Mouse (Mus musculus) heart, embryonic 16.5 days (tissue): ENCODE data around the gene Sh3gl1. TPM values are rescaled to one million over a fixed set of nuclear protein-coding genes. Genes with fewer than 3 reads are reported as not detected.

Experiments used
- ATAC-seq: fragments of 200-750 bp; cut with Nextera tagmentation; replicated peaks from 2 replicates; pipeline ENCODE4 v1.8.0; 2017; ENCODE audit warnings: moderate number of reproducible peaks; ENCODE audit not compliant: insufficient read depth, low FRiP score; ENCODE audit errors: extremely low read depth
- H3K27ac ChIP-seq: fragments of 300-500 bp; sonication (generic); 2 replicates; pipeline ENCODE4 v1.5.1; 2014; ENCODE audit warnings: mild to moderate bottlenecking, low read length, control low read depth, moderate library complexity
- H3K27me3 ChIP-seq: fragments of 300-500 bp; sonication (generic); 2 replicates; pipeline ENCODE4 v1.6.1; 2014; ENCODE audit warnings: low read length, mixed read lengths; ENCODE audit not compliant: control insufficient read depth, insufficient read depth
- H3K36me3 ChIP-seq: fragments of 300-500 bp; sonication (generic); 2 replicates; pipeline ENCODE4 v1.6.1; 2014; ENCODE audit not compliant: control insufficient read depth, insufficient read depth
- H3K4me1 ChIP-seq: fragments of 300-500 bp; sonication (generic); 2 replicates; pipeline ENCODE4 v1.6.1; 2014; ENCODE audit warnings: low read length, mixed read lengths; ENCODE audit not compliant: control insufficient read depth, insufficient read depth
- H3K4me2 ChIP-seq: fragments of 300-500 bp; sonication (generic); 2 replicates; pipeline ENCODE4 v1.6.1; 2014; ENCODE audit warnings: low read depth, mild to moderate bottlenecking, control low read depth, low read length
- H3K4me3 ChIP-seq: fragments of 300-500 bp; sonication (generic); 2 replicates; pipeline ENCODE4 v1.5.1; 2014; ENCODE audit warnings: mild to moderate bottlenecking, control low read depth, low read length
- H3K9ac ChIP-seq: fragments of 300-500 bp; sonication (generic); 2 replicates; pipeline ENCODE4 v1.6.1; 2014; ENCODE audit warnings: low read length, control low read depth
- H3K9me3 ChIP-seq: fragments of 300-500 bp; sonication (generic); replicated peaks from 2 replicates; pipeline ENCODE4 v1.6.1; 2016; ENCODE audit warnings: low read length; ENCODE audit not compliant: control insufficient read depth
- WGBS: fragments of 180-500 bp; shearing (Covaris S2); extraction: QIAGEN DNeasy Blood & Tissue Kit; methylation state at CpG from one replicate; pipeline ENCODE4 v1.1.7; 2014; 5-methylcytosine and 5-hydroxymethylcytosine counted together
- polyA plus RNA-seq: library from polyadenylated mRNA; unstranded; fragments of >200 nt; fragmentation: Nextera tagmentation; extraction: Ambion mirVana; gene quantifications from 2 replicates; pipeline ENCODE4 v1.2.1, GENCODE M21; 2015

The Sh3gl1 gene
- polyA plus RNA-seq, 1 experiment from 2014 or later = 81.1 TPM

GRCm38 (mm10) chr17:56009962-56010240, 26.5 kb downstream of the Sh3gl1 start:
- H3K27me3 ChIP-seq = no peaks in the 10 kb centered on the region
- H3K36me3 ChIP-seq = peaks cover 17% of the 10 kb centered on the region
- no peak for ATAC-seq
- peak overlapping the region; percentile 91 for H3K4me2 ChIP-seq
- WGBS = 40% methylated on average over 2 of the region's 2 CpGs
- no peaks in the 10 kb centered on the region for H3K9me3 ChIP-seq
- H3K9ac ChIP-seq = peak overlapping the region; percentile 85
- no peak overlapping the region for H3K27ac ChIP-seq
- peaks cover 18% of the 10 kb centered on the region for H3K4me1 ChIP-seq
- peak overlapping the region; percentile 89 for H3K4me3 ChIP-seq

DNA sequence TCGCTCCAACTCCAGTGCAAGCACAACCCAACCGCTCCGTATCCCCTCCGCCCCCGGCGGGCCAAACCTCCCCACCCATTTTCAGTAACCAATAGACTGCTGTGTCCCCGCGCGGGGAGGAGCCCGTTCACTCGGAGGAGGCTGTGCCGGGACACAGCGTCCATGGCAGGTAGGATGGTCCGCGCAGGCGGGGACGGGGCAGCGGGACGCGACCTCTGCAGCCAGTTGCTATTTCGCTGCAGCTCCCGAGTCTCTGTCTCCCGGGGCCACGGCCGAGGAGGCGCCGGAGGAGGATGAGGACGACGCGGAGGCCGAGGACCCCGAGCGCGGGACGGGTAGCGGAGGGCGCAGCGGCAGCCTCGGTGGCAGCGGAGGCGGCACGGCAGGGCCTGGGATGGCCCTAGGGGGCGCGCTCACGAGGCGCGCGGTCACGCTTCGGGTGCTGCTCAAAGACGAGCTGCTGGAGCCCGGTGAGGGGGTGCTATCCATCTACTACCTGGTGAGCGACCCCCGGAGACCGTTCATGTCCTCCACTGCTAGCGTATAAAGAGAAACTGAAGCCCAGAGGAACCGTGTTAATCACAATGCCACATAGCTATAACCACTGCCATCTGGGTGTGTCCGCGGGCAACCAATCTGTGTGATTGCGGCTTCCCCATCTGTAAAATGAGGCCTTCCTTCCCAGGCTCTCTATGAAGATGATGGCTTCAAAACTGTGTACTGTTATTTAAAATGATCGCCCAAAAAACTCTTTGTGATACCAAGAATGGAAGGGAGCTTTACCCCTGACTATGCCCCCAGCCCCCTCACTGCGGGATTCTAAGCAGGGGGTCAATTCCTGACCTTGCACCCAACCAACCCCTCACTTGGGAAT, 27.1 kb downstream of the Sh3gl1 start:
- H3K4me3 ChIP-seq = peak overlapping the region; percentile 89
- peak overlapping the region; percentile 91 for H3K4me2 ChIP-seq
- H3K9ac ChIP-seq = peak overlapping the region; percentile 85
- H3K9me3 ChIP-seq = no peaks in the 10 kb centered on the region
- WGBS = 1% methylated on average over 62 of the region's 62 CpGs
- peaks cover 13% of the 10 kb centered on the region for H3K36me3 ChIP-seq
- H3K27me3 ChIP-seq = no peaks in the 10 kb centered on the region
- ATAC-seq = peak; percentile 91
- peak overlapping the region; percentile 92 for H3K27ac ChIP-seq
- H3K4me1 ChIP-seq = peaks cover 18% of the 10 kb centered on the region

- H3K9me3 ChIP-seq = no peaks in the 10 kb centered on the region
- peaks cover 12% of the 10 kb centered on the region for H3K36me3 ChIP-seq
- H3K4me2 ChIP-seq = peak overlapping the region; percentile 91
- under 1% methylated on average over 21 of the region's 21 CpGs for WGBS
- peaks cover 18% of the 10 kb centered on the region for H3K4me1 ChIP-seq
- peak; percentile 88 for ATAC-seq
- H3K4me3 ChIP-seq = peak overlapping the region; percentile 89
- H3K9ac ChIP-seq = peak overlapping the region; percentile 85
- peak overlapping the region; percentile 92 for H3K27ac ChIP-seq
- H3K27me3 ChIP-seq = no peaks in the 10 kb centered on the region
Observed at GRCm38 (mm10) chr17:56008356-56009087, 27.9 kb downstream of the Sh3gl1 start.

GRCm38 (mm10) chr17:56007444-56008355, 28.7 kb downstream of the Sh3gl1 start:
- Histone ChIP-seq H3K4me1 (peaks cover 18% of the 10 kb centered on the region), H3K36me3 (peaks cover 10% of the 10 kb centered on the region), H3K4me3 (peak overlapping the region; percentile 89), H3K27ac (peak overlapping the region; percentile 92), H3K4me2 (peak overlapping the region; percentile 91), H3K9me3 (no peaks in the 10 kb centered on the region), H3K27me3 (no peaks in the 10 kb centered on the region), H3K9ac (peak overlapping the region; percentile 56)
- no peak for ATAC-seq
- WGBS = 24% methylated on average over 13 of the region's 14 CpGs

- no peak overlapping the region for H3K9ac ChIP-seq
- H3K4me1 ChIP-seq = peaks cover 18% of the 10 kb centered on the region
- no peaks in the 10 kb centered on the region for H3K9me3 ChIP-seq
- no peak for ATAC-seq
- H3K27ac ChIP-seq = peak overlapping the region; percentile 53; the same call in 1 of the 2 replicates
- H3K4me2 ChIP-seq = no peak overlapping the region
- no peak overlapping the region for H3K4me3 ChIP-seq
- H3K27me3 ChIP-seq = no peaks in the 10 kb centered on the region
- peaks cover 4% of the 10 kb centered on the region for H3K36me3 ChIP-seq
- WGBS = 47% methylated on average over 10 of the region's 10 CpGs
Observed at GRCm38 (mm10) chr17:56006956-56007355, 29.5 kb downstream of the Sh3gl1 start.

- Histone ChIP-seq H3K4me1 (peaks cover 14% of the 10 kb centered on the region), H3K9me3 (0 out of 2 replicates have a peak, but pooled peaks cover 3% of the 10 kb centered on the region), H3K27me3 (peaks cover 4% of the 10 kb centered on the region), H3K9ac (peak within 1 kb of the TSS; percentile 64), H3K36me3 (no peaks in the 10 kb centered on the region), H3K4me2 (peak within 1 kb of the TSS; percentile 55), H3K4me3 (peak within 1 kb of the TSS; percentile 47), H3K27ac (peak within 1 kb of the TSS; percentile 61)
- WGBS = 23% methylated on average over 13 of the region's 13 CpGs
- no peak for ATAC-seq
Observed at GRCm38 (mm10) chr17:56005415-56006061, 30.9 kb downstream of the Sh3gl1 start, which contains the start of the genes Stap2 and Mpnd. Stap2 (minus strand) TSS chr17:56005584. Mpnd (plus strand) TSS chr17:56005711.

- Histone ChIP-seq H3K36me3 (no peaks in the 10 kb centered on the region), H3K4me1 (peaks cover 5% of the 10 kb centered on the region), H3K27me3 (peaks cover 11% of the 10 kb centered on the region), H3K27ac (no peak overlapping the region), H3K9ac (no peak overlapping the region), H3K4me3 (no peak overlapping the region), H3K9me3 (0 out of 2 replicates have a peak, but pooled peaks cover 3% of the 10 kb centered on the region), H3K4me2 (no peak overlapping the region)
- 57% methylated on average over 3 of the region's 3 CpGs for WGBS
- no peak for ATAC-seq
Observed at GRCm38 (mm10) chr17:56003000-56003399, 33.4 kb downstream of the Sh3gl1 start.
